Mouse (Mus musculus): ENCODE results near the gene Nmral1. TPM values are rescaled to one million over a fixed set of nuclear protein-coding genes. Genes with fewer than 3 reads are reported as not detected.

Gene Nmral1
- total and polyA plus RNA-seq, 3 experiments, result 13.0 to 33.8 (median 33.3) TPM

DNA sequence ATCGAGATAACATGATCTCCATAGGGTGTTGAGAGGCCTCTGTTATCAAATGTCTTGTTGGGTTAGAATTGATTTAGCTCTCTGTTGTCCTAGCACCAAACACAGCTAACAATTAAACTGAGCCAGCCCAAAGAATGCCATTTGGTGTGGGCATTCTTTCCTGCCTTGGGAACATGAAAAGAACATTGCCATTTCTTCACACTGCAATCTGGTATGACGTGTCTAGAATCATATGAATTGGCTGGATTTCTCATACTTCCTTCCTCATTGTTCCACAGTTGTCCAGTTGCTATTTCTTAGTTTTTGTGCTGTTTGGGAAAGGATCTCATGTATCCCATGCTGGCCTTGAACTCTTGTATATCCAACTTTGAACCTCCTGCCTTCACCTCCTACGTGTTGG, 34.9 kb upstream of the Nmral1 start:
- Histone ChIP-seq H3K9me3 (replicated peaks) (no peaks in the 10 kb centered on the region), H3K4me3 (ENCODE audit: low read depth, low read length) (no peak overlapping the region), H3K27me3 (ENCODE audit: insufficient read depth, low read length) (no peaks in the 10 kb centered on the region), H3K36me3 (replicated peaks) (peaks cover 4% of the 10 kb centered on the region), H3K4me1 (ENCODE audit: insufficient read depth, low read depth, low read length) (no peaks in the 10 kb centered on the region; the same call in 1 of the 2 replicates)
- no peak for ATAC-seq (ENCODE audit: extremely low read depth, insufficient number of reproducible peaks, low FRiP score, poor library complexity, severe bottlenecking)
- no peak for TF ChIP-seq GATA1 (IDR thresholded peaks at IDR 0.05; ENCODE audit: borderline replicate concordance, low read length)
- DNase-seq (ENCODE audit: low spot score), result no peak

DNA sequence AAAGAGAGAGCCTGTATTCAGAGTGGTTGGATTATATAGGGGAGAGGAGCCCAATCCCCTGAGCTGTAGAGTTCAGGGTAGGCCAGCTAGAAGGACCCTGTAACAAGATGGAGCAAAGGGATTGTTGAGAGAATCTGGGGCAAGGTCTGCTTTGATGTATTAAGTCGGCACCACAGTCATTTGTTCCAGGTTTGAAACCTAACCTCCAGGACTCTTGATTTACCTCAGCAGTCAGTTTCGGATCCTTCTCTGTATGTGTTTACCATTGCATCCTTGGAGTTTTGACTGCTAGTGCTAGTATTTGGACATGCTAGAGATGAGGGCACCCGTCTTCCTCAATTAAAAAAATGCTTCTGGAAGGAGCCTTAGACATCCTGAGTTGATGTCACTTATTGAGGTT, 33.0 kb upstream of the Nmral1 start:
- H3K4me1 ChIP-seq (ENCODE audit: insufficient read depth, low read depth, low read length), result no peaks in the 10 kb centered on the region; the same call in 1 of the 2 replicates
- no peak for DNase-seq (ENCODE audit: low spot score)
- H3K27me3 ChIP-seq (ENCODE audit: insufficient read depth, low read length), result no peaks in the 10 kb centered on the region
- peaks cover 4% of the 10 kb centered on the region for H3K36me3 ChIP-seq (replicated peaks)
- no peak overlapping the region for H3K4me3 ChIP-seq (ENCODE audit: low read depth, low read length)
- no peak for TF ChIP-seq CTCF (IDR thresholded peaks at IDR 0.05; ENCODE audit: low read depth, low read length)
- TF ChIP-seq TAL1 (conservative IDR thresholded peaks at IDR 0.05; ENCODE audit: low read depth, low read length), result no peak
- TF ChIP-seq POLR2AphosphoS5 (IDR thresholded peaks at IDR 0.05; ENCODE audit: insufficient replicate concordance, low read depth, low read length), result no peak
- no peak for TF ChIP-seq GATA2 (IDR thresholded peaks at IDR 0.05; ENCODE audit: borderline replicate concordance, low read depth, low read length)
- TF ChIP-seq GATA1 (IDR thresholded peaks at IDR 0.05; ENCODE audit: borderline replicate concordance, low read length), result no peak
- no peak for ATAC-seq (ENCODE audit: extremely low read depth, insufficient number of reproducible peaks, low FRiP score, poor library complexity, severe bottlenecking)
- H3K9me3 ChIP-seq (replicated peaks), result no peaks in the 10 kb centered on the region

DNA sequence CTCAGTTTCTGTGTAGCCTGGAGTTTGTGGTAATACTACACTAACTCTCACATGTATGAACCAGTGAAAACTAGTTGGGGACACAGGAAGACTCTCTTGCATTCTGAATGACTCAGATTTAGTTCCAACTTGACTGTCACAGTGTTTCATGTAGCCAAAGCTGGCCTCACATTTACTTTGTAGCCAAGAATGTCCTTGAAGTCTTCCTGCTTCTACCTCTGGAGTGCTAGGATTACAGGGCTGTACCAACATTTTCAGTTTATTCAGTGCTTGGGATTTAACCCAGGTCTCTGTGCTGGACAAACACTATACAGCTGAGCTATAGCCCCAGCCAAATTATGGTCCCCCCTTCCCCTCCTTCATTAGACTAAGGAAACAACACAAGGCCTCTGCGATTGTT, 23.0 kb upstream of the Nmral1 start:
- H3K36me3 ChIP-seq (replicated peaks), result peaks cover 6% of the 10 kb centered on the region
- H3K4me1 ChIP-seq (ENCODE audit: insufficient read depth, low read depth, low read length), result no peaks in the 10 kb centered on the region
- no peaks in the 10 kb centered on the region for H3K27me3 ChIP-seq (ENCODE audit: insufficient read depth, low read length)
- ATAC-seq (ENCODE audit: extremely low read depth, insufficient number of reproducible peaks, low FRiP score, poor library complexity, severe bottlenecking), result no peak
- no peak for TF ChIP-seq CTCF (IDR thresholded peaks at IDR 0.05; ENCODE audit: low read depth, low read length)
- TF ChIP-seq POLR2AphosphoS5 (IDR thresholded peaks at IDR 0.05; ENCODE audit: insufficient replicate concordance, low read depth, low read length), result no peak
- TF ChIP-seq TAL1 (conservative IDR thresholded peaks at IDR 0.05; ENCODE audit: low read depth, low read length), result no peak
- no peak for TF ChIP-seq GATA1 (IDR thresholded peaks at IDR 0.05; ENCODE audit: borderline replicate concordance, low read length)
- TF ChIP-seq GATA2 (IDR thresholded peaks at IDR 0.05; ENCODE audit: borderline replicate concordance, low read depth, low read length), result no peak
- no peak for DNase-seq (ENCODE audit: low spot score)
- H3K9me3 ChIP-seq (replicated peaks), result no peaks in the 10 kb centered on the region
- no peak overlapping the region for H3K4me3 ChIP-seq (ENCODE audit: low read depth, low read length)

DNA sequence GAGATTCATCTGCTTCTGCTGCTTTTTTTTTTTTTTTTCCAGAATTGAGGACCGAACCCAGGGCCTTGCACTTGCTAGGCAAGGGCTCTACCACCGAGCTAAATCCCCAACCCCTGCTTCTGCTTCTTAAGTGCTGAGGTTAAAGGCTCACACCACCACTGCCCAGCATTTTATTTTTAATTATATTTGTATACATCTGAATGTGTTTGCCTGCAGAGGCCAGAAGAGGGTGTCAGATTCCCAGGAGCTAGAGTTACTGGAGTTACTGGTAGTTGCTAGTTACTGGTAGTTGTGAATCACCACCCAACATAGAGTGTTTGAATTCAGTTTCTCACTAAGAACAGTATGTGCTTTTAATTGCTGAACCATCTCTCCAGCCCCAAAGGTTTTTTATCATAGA, 20.8 kb upstream of the Nmral1 start:
- H3K36me3 ChIP-seq (replicated peaks), result peaks cover 16% of the 10 kb centered on the region
- no peaks in the 10 kb centered on the region for H3K4me1 ChIP-seq (ENCODE audit: insufficient read depth, low read depth, low read length)
- TF ChIP-seq POLR2AphosphoS5 (IDR thresholded peaks at IDR 0.05; ENCODE audit: insufficient replicate concordance, low read depth, low read length), result no peak
- ATAC-seq (ENCODE audit: extremely low read depth, insufficient number of reproducible peaks, low FRiP score, poor library complexity, severe bottlenecking), result no peak
- no peaks in the 10 kb centered on the region for H3K9me3 ChIP-seq (replicated peaks)
- H3K27me3 ChIP-seq (ENCODE audit: insufficient read depth, low read length), result no peaks in the 10 kb centered on the region
- no peak for DNase-seq (ENCODE audit: low spot score)
- no peak overlapping the region for H3K4me3 ChIP-seq (ENCODE audit: low read depth, low read length)

DNA sequence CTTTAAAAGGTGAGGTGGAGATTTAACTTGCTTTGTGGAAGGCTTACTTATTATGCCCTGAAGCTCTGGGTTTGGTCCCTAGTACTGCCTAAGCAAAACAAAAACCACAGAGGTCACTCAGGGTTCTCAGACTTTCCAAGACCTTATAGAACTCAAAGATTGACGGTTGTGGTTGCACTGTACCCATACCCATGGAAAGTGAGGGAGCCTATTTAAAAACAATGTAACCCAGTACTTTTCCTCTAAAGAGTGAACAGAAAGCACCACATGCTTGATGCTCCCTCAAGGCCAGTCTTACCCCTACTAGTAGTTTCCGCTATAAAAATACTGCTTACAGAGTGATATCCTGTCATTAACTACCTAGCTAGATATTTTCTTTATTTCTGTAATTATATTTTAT, 17.1 kb upstream of the Nmral1 start:
- Histone ChIP-seq H3K27me3 (ENCODE audit: insufficient read depth, low read length) (no peaks in the 10 kb centered on the region), H3K36me3 (replicated peaks) (peaks cover 22% of the 10 kb centered on the region), H3K9me3 (replicated peaks) (no peaks in the 10 kb centered on the region), H3K4me3 (ENCODE audit: low read depth, low read length) (no peak overlapping the region), H3K4me1 (ENCODE audit: insufficient read depth, low read depth, low read length) (no peaks in the 10 kb centered on the region; the same call in 1 of the 2 replicates)
- ATAC-seq (ENCODE audit: extremely low read depth, insufficient number of reproducible peaks, low FRiP score, poor library complexity, severe bottlenecking) (no peak), DNase-seq (ENCODE audit: low spot score) (no peak)
- no peak for TF ChIP-seq CTCF (IDR thresholded peaks at IDR 0.05; ENCODE audit: low read depth, low read length)
- TF ChIP-seq TAL1 (conservative IDR thresholded peaks at IDR 0.05; ENCODE audit: low read depth, low read length), result no peak
- TF ChIP-seq GATA1 (IDR thresholded peaks at IDR 0.05; ENCODE audit: borderline replicate concordance, low read length), result no peak

DNA sequence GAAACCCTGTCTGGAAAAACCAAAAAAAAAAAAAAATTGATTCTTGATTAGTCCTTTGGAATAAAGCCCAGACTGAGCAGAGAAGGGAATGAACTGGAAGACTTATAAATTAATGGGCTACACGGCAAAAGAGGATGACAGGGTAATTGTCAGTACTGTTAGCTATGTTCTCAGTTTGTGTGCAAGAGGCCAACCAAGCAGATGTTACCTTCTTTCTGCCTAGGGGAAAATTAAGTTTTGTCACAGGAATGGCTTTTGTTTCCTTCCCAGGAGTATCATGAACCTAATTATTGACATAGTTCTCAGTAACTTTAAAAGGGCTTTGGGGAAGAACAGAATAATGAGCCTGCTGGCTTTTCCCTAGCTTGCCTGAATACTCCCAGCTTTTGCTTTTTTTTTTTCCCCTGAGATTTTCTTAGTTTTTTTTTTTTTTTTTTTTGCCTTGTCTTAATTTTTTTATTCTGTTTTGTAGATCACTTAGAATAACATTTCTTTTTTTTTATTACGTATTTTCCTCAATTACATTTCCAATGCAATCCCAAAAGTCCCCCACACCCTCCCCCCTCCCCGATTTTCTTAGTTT, 11.7 kb upstream of the Nmral1 start:
- Histone ChIP-seq H3K36me3 (replicated peaks) (peaks cover 20% of the 10 kb centered on the region), H3K4me3 (ENCODE audit: low read depth, low read length) (no peak overlapping the region), H3K27me3 (ENCODE audit: insufficient read depth, low read length) (no peaks in the 10 kb centered on the region), H3K9me3 (replicated peaks) (no peaks in the 10 kb centered on the region), H3K4me1 (ENCODE audit: insufficient read depth, low read depth, low read length) (peaks cover 23% of the 10 kb centered on the region)
- no peak for DNase-seq (ENCODE audit: low spot score)
- TF ChIP-seq GATA1 (IDR thresholded peaks at IDR 0.05; ENCODE audit: borderline replicate concordance, low read length) (no peak), GATA2 (IDR thresholded peaks at IDR 0.05; ENCODE audit: borderline replicate concordance, low read depth, low read length) (no peak), POLR2AphosphoS5 (IDR thresholded peaks at IDR 0.05; ENCODE audit: insufficient replicate concordance, low read depth, low read length) (no peak), CTCF (IDR thresholded peaks at IDR 0.05; ENCODE audit: low read depth, low read length) (no peak), TAL1 (conservative IDR thresholded peaks at IDR 0.05; ENCODE audit: low read depth, low read length) (no peak)
- ATAC-seq (ENCODE audit: extremely low read depth, insufficient number of reproducible peaks, low FRiP score, poor library complexity, severe bottlenecking), result no peak

DNA sequence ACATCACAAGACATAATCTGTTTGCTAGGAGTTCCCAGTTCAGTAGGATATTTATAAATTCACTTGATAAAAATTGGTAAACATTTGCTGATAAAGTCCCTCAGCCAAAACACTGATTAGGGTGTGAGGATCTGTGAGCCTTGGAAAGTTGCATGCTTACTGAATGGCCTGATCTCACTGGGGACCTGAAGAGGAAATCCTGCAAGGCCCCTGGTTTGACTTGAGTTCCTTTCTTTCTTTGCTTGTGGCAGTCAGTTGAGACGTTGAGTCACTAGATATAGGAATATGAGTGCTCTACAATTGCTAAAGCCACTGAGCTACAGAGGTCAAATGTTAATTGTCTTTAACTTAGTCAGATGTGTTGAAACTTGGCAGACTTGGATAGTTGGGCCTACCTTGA, 8.8 kb upstream of the Nmral1 start:
- Histone ChIP-seq H3K4me3 (ENCODE audit: low read depth, low read length) (no peak overlapping the region), H3K4me1 (ENCODE audit: insufficient read depth, low read depth, low read length) (peaks cover 30% of the 10 kb centered on the region), H3K27me3 (ENCODE audit: insufficient read depth, low read length) (no peaks in the 10 kb centered on the region), H3K9me3 (replicated peaks) (no peaks in the 10 kb centered on the region), H3K36me3 (replicated peaks) (peaks cover 11% of the 10 kb centered on the region)
- no peak for ATAC-seq (ENCODE audit: extremely low read depth, insufficient number of reproducible peaks, low FRiP score, poor library complexity, severe bottlenecking)
- no peak for DNase-seq (ENCODE audit: low spot score)
- no peak for TF ChIP-seq CTCF (IDR thresholded peaks at IDR 0.05; ENCODE audit: low read depth, low read length)
- TF ChIP-seq GATA1 (IDR thresholded peaks at IDR 0.05; ENCODE audit: borderline replicate concordance, low read length), result no peak
- no peak for TF ChIP-seq POLR2AphosphoS5 (IDR thresholded peaks at IDR 0.05; ENCODE audit: insufficient replicate concordance, low read depth, low read length)
- no peak for TF ChIP-seq TAL1 (conservative IDR thresholded peaks at IDR 0.05; ENCODE audit: low read depth, low read length)
- TF ChIP-seq GATA2 (IDR thresholded peaks at IDR 0.05; ENCODE audit: borderline replicate concordance, low read depth, low read length), result no peak

Data from G1E (cell line).